Mouse (Mus musculus) MN1 (cell line): Measurements from ENCODE around the gene Hk2.

ENCODE experiments used
- DNase-seq: peaks from one replicate; pipeline ENCODE4 v3.0.0-alpha.2; 2016; ENCODE audit warnings: low spot score

Hk2 gene

DNA sequence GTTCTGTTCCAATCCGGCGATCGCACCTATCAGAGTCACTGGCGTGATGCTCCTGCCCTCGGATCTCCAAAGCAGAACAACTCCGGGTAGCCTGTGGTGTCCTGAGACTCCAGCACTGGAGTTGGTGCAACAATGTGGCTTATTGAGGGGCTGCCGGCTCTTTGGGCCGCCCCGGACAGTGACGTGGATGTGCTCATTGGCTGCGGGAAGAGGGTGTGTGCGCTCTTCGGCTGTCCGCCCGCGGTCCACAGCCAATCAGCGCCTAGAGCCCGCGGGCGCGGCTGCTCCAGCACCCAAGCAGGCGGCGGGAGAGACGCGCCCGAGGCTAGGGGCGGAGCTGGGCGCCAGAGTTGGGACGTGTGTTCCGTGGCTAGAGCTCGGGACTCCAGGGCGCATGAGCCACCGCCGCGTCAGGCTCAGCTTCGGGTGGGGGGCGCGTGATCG lies at the start of gene Hk2:
Gene Hk2, minus strand, starts transcription at position 134 of the 444 bp plus-strand sequence.
- peak; percentile 93 for DNase-seq

DNA sequence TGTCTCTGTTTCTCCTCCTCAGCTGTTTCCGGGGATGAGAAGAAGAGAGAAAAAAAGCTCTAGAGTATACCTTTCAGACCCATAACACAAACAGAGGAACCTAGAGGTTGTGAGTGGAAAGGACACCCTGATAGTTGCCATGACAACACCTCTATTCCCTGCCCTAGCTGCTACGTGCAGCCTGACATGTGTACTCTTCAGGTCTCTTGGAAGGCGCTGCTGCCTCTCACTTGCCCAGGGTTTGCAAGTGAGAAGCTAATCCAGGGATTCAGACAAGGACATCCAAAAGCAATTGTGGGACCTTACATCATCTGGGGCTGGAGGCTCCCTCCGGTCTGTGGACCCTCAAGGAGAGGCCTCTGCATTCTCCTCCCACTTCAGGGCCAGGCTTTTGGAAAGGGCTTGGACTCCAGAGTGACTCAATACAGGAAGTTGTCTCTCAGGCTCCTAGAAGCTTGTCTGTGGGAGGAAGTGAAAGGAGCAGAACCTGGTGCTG lies 47.6 kb upstream of the Hk2 start:
- DNase-seq, result peak; percentile 32

DNA sequence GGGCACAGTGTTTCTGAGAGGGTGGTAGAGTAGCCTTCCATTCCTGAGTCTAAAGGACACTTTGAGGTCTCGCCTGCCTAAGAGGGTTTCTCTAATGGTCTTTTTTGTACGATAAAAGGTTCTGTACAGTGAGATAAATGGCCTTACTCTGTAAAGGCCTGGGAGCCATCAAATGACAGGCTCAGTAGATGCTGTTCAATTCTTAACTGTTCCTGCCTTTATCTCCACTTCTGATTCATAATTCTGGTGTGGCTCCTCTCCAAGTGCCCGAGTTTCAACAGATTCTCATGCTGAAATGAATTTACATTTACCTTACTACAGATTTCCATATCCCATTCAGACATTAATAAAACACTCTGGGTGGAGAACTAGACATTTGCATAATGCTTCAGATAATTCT lies 46.5 kb upstream of the Hk2 start:
- no peak for DNase-seq

GRCm38 (mm10) chr6:82814821-82815220 lies 40.6 kb upstream of the Hk2 start:
- no peak for DNase-seq

DNA sequence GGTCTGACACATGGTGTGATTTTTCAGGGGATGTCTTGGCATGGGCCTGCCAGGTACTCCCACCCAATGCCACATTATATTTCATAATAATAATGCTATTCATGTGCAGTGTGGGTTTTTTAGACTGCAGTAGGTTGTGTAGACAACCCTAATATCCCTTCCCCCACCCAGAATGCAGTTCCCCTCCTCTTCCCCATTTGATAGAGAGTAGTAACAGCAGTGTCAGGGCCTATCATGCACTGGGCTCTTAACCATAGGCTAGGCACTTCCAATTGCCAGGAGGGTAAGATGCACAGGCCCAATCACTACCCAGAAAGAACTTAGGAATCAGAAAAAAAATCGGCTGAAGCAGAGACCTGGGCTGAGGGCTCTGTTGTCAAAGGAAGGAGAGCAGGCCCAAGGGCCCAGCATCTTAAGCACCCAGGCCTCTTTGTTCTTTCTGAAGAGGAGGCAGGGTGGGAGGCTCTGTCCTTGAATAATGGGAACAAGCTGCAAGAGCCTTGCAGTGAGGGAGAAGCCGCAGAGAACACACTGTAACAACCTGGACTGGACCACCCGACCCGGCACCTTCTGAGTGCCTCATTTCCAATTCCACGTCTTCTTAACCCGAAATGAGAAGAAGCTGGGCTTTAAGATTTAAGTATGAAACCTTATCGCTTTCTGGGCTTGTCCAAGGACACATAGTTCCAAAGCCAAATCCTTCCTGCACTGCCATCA lies 33.9 kb upstream of the Hk2 start:
- no peak for DNase-seq

- DNase-seq, result no peak
These were observed 32.7 kb upstream of the Hk2 start for GRCm38 (mm10) chr6:82806971-82807370.

GRCm38 (mm10) chr6:82806503-82806902 lies 32.2 kb upstream of the Hk2 start:
- DNase-seq, result peak; percentile 28

DNA sequence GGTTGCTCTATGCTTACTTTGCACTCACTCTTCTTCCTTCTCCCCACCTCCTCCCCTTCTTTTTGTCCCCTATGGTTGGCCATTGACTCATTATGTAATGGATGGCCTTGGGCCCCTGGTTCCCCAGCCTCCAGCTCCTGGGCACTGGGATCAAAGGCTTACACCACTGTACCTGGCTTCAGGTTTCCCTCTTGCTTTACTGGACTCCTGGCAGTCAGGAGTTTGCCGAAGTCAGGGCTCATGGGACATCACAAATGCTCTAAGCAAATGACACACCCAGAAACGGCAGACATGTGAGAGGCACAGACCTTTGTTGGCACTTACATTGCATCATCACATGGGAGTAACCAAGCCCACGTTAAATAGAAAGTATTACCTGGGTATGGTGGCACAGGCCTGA lies 31.6 kb upstream of the Hk2 start:
- peak; percentile 10 for DNase-seq

DNA sequence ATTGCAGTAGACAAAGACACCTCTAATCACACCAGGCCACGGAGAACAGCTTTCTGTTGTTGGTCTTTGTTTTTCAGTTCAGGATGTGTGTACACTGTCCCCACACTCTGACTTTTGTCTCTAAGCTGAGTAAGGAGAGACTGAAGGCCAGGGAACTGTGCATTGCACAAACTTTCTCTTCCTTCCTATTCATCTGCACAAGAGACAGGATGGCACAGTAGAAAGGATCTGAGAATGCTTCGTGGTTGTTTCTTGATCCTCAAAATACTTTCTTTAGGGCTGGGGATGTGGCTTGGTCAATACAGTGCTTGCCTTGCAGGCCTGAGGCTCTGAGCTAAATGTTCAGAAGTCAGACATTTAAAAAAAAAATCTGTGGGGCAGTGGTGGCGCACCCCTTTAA lies 30.7 kb upstream of the Hk2 start:
- no peak for DNase-seq

- no peak for DNase-seq
These were observed 24.0 kb upstream of the Hk2 start for GRCm38 (mm10) chr6:82798202-82798737.

DNA sequence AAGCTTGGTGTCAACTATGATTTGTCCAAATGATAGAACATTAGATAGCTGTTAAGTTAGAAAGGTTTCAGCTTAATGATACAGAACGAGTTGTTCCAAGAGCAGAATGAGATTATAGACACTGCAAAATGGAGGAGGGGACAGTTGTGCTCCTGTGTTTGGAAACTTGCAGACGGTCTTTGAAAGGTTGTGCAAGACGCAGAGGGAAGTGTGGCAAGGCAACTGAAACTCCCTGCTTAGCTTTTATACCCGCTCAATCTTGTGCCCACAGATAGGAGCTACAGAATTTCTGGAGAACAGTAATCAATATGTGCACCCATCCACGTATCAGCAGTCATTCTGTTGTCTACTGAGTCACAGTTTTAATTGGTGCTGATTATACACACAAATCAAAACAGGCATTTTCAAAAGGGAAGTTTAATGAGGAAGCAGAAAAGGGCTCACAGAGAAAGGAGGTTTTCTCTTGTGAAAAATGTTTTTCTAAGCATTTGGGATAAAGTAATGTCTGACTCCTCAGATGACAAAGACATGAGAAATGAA lies 23.1 kb upstream of the Hk2 start:
- no peak for DNase-seq

DNA sequence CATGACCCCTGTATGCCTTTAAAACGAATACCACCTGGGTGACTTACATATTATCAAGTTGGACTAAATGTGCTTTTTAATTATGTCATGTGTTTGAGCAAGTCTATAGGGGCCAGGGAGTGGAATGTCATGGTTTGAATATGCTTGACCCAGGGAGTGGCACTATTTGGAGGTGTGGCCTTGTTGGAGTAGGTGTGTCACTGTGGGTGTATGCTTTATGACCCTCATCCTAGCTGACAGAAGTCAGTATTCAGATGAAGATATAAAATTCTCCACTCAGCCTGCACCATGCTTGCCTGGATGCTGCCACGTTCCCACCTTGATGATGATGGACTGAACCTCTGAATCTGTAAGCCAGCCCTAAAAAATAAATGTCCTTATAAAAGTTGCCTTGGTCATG lies 16.6 kb upstream of the Hk2 start:
- DNase-seq, result no peak

- no peak for DNase-seq
These were observed 9.7 kb upstream of the Hk2 start for GRCm38 (mm10) chr6:82783906-82784305.

DNA sequence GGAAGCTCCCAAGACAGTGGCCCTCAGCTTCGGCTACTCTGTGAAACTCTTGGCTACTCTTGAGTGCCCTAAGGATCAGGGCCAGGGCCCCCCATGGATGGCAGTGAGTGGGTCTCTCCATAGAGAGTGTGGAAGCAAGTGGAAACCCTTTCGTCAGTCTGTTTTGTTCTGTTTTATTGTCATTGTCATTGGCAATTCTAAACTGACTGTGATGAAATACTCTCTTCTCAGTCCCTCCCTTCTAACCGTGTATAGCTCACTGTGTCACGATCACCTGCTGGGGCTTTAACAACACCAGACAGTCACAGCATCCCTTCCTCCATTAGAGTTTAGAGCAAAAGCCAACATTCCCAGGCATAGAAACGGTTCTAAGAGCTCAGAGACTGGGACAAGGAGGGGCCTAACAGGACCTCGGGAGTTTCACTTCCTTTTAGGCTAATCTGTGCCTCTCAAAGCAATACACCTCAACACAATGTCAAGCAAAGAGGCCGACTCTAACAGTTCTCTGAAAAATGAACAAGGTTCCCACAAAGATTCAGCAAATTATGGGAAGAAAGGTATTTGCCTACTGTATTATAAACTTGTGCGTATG lies 6.6 kb upstream of the Hk2 start:
- DNase-seq, result no peak

DNA sequence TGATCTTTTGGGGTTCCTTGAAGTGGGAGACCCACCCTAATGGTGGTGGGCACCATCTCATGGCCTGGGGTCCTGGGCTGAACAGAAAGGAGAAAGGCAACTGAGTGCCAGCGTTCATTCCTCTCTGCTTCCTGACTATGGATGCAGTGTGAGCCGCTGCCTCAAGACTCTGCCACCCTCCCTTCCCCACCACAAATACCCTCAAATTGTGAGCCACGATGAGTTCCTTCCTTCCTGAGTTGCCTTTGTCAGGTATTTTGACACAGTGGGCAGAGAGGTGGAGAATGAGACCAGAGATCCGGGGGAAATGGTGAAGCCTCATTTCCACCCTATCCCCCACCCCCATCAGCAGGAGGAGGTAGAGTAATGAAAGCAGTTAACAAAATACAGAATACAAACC lies 6.1 kb upstream of the Hk2 start:
- no peak for DNase-seq

DNA sequence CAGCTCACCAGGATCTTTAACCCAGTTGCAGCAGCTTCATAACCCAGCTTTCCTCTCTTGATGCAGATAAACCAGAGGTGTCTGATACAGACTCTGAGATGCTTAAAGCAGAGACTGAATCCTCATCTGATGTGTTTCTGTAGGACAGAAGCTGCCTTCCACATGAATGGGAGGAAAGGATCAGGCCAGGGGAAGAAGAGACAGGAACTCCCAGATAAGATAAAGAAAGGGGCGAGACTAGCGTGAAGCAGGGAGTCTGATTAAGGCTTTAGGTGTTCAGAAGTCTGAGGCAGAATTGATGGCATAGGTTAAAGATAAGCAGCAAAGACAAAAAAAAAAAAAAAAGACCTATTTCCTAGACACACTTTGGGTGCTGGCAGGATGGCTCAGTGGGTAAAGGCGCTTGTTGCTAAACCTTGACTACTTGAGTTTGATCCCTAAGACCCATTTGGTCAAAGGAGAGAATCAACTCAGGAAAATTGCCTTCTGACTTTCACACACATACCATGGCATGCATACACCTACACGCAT lies 2.9 kb upstream of the Hk2 start:
- DNase-seq, result no peak

GRCm38 (mm10) chr6:82775386-82775785 lies 1.1 kb upstream of the Hk2 start:
- no peak for DNase-seq

- DNase-seq, result peak; percentile 60
These were observed 758 bp downstream of the Hk2 start for GRCm38 (mm10) chr6:82773261-82774131.

- peak; percentile 61 for DNase-seq
These were observed 1.7 kb downstream of the Hk2 start for GRCm38 (mm10) chr6:82772451-82773101.

- peak; percentile 40 for DNase-seq
These were observed 2.3 kb downstream of the Hk2 start for GRCm38 (mm10) chr6:82771981-82772409.

- no peak for DNase-seq
These were observed 3.2 kb downstream of the Hk2 start for GRCm38 (mm10) chr6:82771059-82771458.
